Mouse (Mus musculus) large intestine, adult 2 months (tissue): ENCODE results near the gene Galnt17. TPM values are rescaled to one million over a fixed set of nuclear protein-coding genes. Genes with fewer than 3 reads are reported as not detected.

Source experiments
- DNase-seq: peaks from one replicate; pipeline ENCODE4 v3.0.0-alpha.2; 2012; ENCODE audit warnings: low read depth, low spot score
- WGBS: fragments of 180-500 bp; shearing (Covaris S2); methylation state at CpG from one replicate; pipeline ENCODE4 v1.1.7; 2018; 5-methylcytosine and 5-hydroxymethylcytosine counted together
- polyA plus RNA-seq: library from polyadenylated mRNA; depleted of rRNA; stranded (reverse); fragments of >200 nt; gene quantifications from 2 replicates; pipeline ENCODE4 v1.2.3, GENCODE M21; 2012; rRNA removed

Galnt17 gene
- polyA plus RNA-seq = 0.46 and 0.52 TPM in 2 replicates

DNA sequence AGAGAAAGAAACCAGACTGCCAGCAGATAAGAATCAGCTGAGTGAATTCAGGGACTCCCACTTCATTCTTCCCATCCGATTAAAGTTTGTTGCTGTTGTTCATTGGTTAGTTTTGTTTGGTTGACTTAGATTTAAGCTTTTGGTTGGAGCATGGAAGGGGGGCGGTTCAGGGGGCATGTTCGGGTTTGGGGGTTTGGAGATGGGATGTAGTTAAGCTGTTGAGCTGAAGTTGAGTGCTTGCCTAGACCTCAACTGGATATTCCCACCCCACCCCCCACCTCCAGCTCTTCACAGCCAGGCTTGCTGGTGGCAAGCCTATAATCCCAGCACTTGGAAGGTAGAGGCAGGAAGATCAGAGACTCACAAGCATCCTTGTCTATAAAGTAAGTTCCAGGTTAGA is at the start of gene Galnt17:
Gene Galnt17, minus strand, starts transcription at position 101 of the 400 bp plus-strand sequence.
- no peak for DNase-seq
- WGBS = 65% methylated on average over 3 of the region's 3 CpGs

DNA sequence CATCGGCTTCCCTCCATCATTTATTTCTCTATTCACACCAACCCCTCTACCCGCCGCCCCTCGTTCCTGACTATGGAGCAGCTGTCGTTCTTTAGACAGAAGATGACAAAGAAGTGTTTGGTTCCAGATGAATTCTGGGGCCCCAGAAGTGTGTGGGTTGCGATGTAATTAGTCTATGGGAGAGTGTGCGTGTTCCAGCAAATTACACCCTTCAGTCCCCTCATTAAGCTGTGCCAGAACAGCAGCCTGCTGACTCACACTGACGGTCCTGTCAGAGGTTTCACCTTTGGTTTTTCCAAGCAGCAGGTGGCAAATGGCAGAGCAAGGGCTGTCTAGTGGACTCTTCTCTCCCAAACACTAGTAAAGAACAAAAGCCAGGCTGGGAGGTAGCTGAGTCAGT is 26.2 kb upstream of the Galnt17 start:
- 80% methylated on average over 8 of the region's 8 CpGs for WGBS
- no peak for DNase-seq

GRCm38 (mm10) chr5:131321286-131321685 is 13.0 kb upstream of the Galnt17 start:
- DNase-seq = no peak
- 60% methylated on average over 3 of the region's 3 CpGs for WGBS

- 26% methylated on average over 3 of the region's 3 CpGs for WGBS
- no peak for DNase-seq
Observed at GRCm38 (mm10) chr5:131319605-131320004, 11.3 kb upstream of the Galnt17 start.

DNA sequence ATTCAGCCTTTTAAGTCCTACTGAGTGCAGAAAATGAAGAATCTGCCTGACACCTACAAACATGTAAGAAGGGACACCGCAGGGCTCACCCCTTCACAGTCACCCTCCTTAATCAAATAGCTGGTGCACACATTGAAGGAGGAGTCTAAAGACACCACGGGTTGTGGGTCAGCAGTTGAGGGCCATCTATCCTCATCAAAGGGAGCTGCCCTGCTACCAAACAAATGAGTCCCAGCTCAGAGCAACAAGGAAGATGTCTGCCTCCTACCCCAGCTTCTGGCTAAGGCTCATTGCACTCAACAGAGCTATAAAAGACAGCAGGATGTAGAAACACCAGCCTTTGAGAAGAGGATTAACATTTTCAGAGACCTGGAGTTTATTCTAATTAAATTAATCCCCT is 10.8 kb upstream of the Galnt17 start:
- 38% methylated on average over 2 of the region's 2 CpGs for WGBS
- DNase-seq = no peak

- 52% methylated on average over 4 of the region's 4 CpGs for WGBS
- DNase-seq = no peak
Observed at GRCm38 (mm10) chr5:131315016-131315415, 6.7 kb upstream of the Galnt17 start.

- no peak for DNase-seq
Observed at GRCm38 (mm10) chr5:131307656-131308151, 593 bp downstream of the Galnt17 start.

GRCm38 (mm10) chr5:131306908-131307655 is 1.2 kb downstream of the Galnt17 start:
- 2% methylated on average over 64 of the region's 64 CpGs for WGBS
- no peak for DNase-seq

More at GRCm38 (mm10) chr5:131307656-131308151, 593 bp downstream of the Galnt17 start:
- 1% methylated on average over 36 of the region's 36 CpGs for WGBS

DNA sequence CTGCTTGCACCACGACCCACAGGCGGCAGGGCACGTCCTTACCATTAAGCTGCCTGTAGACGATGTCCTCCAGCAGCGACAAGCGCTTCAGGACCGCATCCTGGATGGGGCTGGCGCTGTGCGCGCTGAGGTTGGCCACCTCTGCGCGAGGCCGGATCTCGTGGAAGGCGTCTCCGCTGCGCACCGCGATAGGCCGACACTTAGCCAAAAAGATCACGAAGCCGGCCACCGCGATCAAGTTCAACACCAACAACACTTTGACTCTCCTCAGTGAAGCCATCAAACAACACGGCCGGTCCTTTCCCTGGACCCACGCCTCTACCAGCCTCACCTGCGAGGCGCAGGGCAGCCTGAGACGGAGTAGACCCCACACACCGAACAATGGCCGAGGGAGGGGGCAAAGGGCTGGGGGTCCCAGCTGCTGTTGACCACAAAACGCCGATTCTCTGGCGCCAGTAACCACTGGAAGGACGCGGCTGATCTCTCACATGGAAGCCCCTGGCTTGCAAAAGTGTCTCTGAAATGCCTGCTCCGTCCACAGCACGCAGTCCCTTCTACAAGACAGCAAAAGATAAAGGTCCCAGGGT is 1.9 kb downstream of the Galnt17 start:
- DNase-seq = no peak
- WGBS = 2% methylated on average over 39 of the region's 39 CpGs

- 58% methylated on average over 5 of the region's 5 CpGs for WGBS
Observed at GRCm38 (mm10) chr5:131305223-131305622, 3.1 kb downstream of the Galnt17 start.

GRCm38 (mm10) chr5:131301526-131301925 is 6.8 kb downstream of the Galnt17 start:
- DNase-seq = no peak
- 86% methylated on average over 3 of the region's 3 CpGs for WGBS

More at GRCm38 (mm10) chr5:131305223-131305622, 3.1 kb downstream of the Galnt17 start:
- no peak for DNase-seq

- 79% methylated on average over 16 of the region's 16 CpGs for whole genome bisulfite sequencing
- DNase-seq = no peak
Observed at GRCm38 (mm10) chr5:131293726-131294449, 14.4 kb downstream of the Galnt17 start.

- 71% methylated on average over 6 of the region's 6 CpGs for WGBS
- no peak for DNase-seq
Observed at GRCm38 (mm10) chr5:131287091-131287490, 21.2 kb downstream of the Galnt17 start.

GRCm38 (mm10) chr5:131286680-131287079 is 21.6 kb downstream of the Galnt17 start:
- WGBS = 92% methylated on average over 2 of the region's 2 CpGs
- DNase-seq = no peak

DNA sequence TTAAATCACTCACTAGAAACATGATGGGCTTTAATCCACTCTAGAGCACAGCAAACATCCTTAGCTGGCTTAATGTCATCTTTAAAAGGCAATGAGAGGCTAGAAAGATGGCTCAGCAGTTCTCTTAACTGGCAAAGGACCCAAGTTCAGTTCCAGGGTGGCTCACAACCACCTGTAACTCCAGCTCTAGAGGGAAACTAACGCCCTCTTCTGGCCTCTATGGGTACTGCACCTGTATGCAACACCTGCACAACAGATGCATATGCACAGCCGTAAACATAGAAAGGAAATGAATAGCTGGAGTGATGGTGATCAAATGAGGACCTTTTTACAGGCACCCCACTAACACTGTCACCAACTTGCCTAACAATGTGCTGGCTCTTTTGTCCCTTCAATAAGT is 27.9 kb downstream of the Galnt17 start:
- no peak for DNase-seq
- 55% methylated on average over 2 of the region's 2 CpGs for WGBS

- DNase-seq = no peak
- WGBS = 75% methylated on average over 10 of the region's 10 CpGs
Observed at GRCm38 (mm10) chr5:131279286-131279685, 29.0 kb downstream of the Galnt17 start.

DNA sequence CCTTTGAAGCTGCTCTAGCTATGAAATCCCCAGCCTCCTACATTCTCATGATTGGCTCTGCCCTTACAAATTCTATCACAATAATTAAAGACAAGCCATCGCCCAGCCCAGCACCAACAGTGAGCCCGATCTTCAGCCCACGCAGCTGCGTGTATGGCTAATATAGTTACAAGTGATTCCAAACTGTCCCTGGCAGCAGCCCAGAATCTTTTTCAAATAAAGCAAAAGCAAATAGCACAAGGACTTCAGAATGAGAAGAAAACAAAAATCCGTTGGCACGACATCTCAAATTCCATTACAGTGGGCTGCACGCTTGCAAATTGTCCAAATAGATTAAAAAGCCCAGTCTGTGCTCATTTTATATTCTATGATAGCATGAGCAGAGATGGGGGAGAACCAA is 31.1 kb downstream of the Galnt17 start:
- no peak for DNase-seq
- 58% methylated on average over 7 of the region's 7 CpGs for WGBS

DNA sequence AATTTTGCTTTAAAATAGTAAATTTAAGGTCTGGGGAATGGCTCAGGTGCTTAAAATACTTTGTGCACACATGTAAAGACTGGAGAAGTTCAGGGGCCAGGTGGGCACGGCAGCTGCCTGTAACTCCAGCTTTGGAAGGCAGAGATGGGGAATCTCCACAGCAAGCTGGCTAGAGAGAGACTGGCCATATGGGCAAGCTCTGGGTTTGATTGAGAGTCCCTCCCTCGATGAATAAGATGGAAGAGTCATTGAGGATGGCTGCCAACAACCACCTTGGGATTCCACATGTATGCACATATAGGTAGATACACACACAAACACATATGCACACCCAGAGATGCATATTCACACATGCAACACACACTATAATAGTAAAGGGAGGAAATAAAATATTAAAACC is 42.0 kb downstream of the Galnt17 start:
- WGBS = 61% methylated on average over 2 of the region's 2 CpGs
- no peak for DNase-seq

GRCm38 (mm10) chr5:131264145-131264544 is 44.2 kb downstream of the Galnt17 start:
- WGBS = 73% methylated on average over 11 of the region's 11 CpGs
- DNase-seq = no peak
